25 mouse cellular contexts compared by ENCODE assay signal in the genomic region with DNA sequence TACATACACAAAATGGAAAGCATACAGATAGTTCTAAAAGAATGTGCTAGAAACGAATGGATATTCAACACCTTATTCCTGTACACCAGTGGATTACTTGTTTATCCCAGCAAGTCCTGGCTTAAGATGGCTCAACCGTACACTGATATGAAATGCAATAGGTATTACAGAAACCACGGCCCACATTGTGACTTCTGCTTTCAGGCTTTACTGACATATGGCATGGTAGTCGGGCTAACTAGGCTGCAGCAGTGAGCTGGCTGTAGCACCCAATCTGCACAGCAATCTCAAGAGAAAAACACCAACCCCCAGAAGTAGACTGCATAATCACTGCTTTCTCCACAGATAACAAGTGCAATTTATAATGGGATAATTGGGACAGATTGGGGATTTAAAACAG.
"Had no signal": no experiment of that assay in that cellular context is flagged by ENCODE, and none has a peak within 500 bp of the region (broad histone marks: within the 10 kb centered on the region; RNA-seq: fewer than 3 reads in every experiment).

No protein-coding gene starts in this region.

- H3K4me3 ChIP-seq: heart, embryonic 10.5 days; heart, embryonic 12.5 days; hindbrain, embryonic 10.5 days; hindbrain, embryonic 12.5 days; intestine, embryonic 15.5 days; layer of hippocampus, adult 2 months; left cerebral cortex, adult 2 months; limb, embryonic 10.5 days; limb, embryonic 12.5 days; liver, embryonic 13.5 days had no signal

- H3K9me3 ChIP-seq: heart, embryonic 10.5 days; heart, embryonic 12.5 days; hindbrain, embryonic 10.5 days; hindbrain, embryonic 12.5 days; intestine, embryonic 15.5 days; limb, embryonic 10.5 days; limb, embryonic 12.5 days; liver, embryonic 13.5 days had no signal

- ATAC-seq: hindbrain, embryonic 16.5 days; inflammation-experienced regulatory T-cells, adult 6 months; intestine, embryonic 15.5 days; intestine, postnatal 0 days had no signal

- H3K36me3 ChIP-seq: intestine, embryonic 15.5 days had no signal

- H3K4me1 ChIP-seq: heart, embryonic 10.5 days; heart, embryonic 12.5 days; hindbrain, embryonic 10.5 days; hindbrain, embryonic 12.5 days; intestine, embryonic 15.5 days; limb, embryonic 10.5 days; limb, embryonic 12.5 days; liver, embryonic 13.5 days had no signal

- DNase-seq: gastrocnemius, postnatal 14 days; gastrocnemius, postnatal 36 days; heart, adult 18-20 months; heart, postnatal 10 days; heart, postnatal 4 days; kidney, adult 18-20 months; kidney, adult 8-10 months; kidney, postnatal 10 days; kidney, postnatal 25 days; kidney, postnatal 4 days; liver; liver, embryonic 13.5 days had no signal

- H3K27ac ChIP-seq: heart, embryonic 10.5 days; hindbrain, embryonic 10.5 days; hindbrain, embryonic 12.5 days; hindbrain, embryonic 14.5 days; intestine, embryonic 15.5 days; layer of hippocampus, adult 2 months; left cerebral cortex, adult 2 months; limb, embryonic 10.5 days; limb, embryonic 12.5 days; liver, embryonic 13.5 days had no signal

- H3K27me3 ChIP-seq: heart, embryonic 12.5 days; hindbrain, embryonic 12.5 days; intestine, embryonic 15.5 days; limb, embryonic 12.5 days; liver, embryonic 13.5 days had no signal
